Mouse (Mus musculus) adrenal gland, postnatal 4 days (tissue): Measurements from ENCODE around the gene Rnf38. TPM values are rescaled to one million over a fixed set of nuclear protein-coding genes. Genes with fewer than 3 reads are reported as not detected.

Source experiments
- DNase-seq, 2 experiments: peaks; one replicate each; pipeline ENCODE4 v3.0.0; 2021 to 2022; ENCODE audit warnings: low spot score in 2 of 2, mixed read lengths in 2 of 2
- long read RNA-seq, 2 experiments: library from polyadenylated mRNA; stranded (forward); transcript quantifications; one replicate each; pipeline ENCODE4 v2.0.0; 2021
- total RNA-seq, 2 experiments: library from RNA; stranded (reverse); gene quantifications; 2 replicates each; pipeline ENCODE4 v1.2.3; 2021

Rnf38 gene
- 10 to 100 TPM; 61.0 to 65.1 TPM for total RNA-seq
- long read RNA-seq, experiment 1, partial matches to known transcripts: 0 of 4 reads
- long read RNA-seq, experiment 1, other reads (novel, unspliced or antisense): 4 of 4 reads
- long read RNA-seq, experiment 2, partial matches to known transcripts: 4 of 13 reads
- long read RNA-seq, experiment 2, other reads (novel, unspliced or antisense): 9 of 13 reads

- DNase-seq: no peak
Observed at GRCm38 (mm10) chr4:44233713-44234003, at the start of gene Rnf38. Rnf38 (minus strand) TSS chr4:44233789.

DNA sequence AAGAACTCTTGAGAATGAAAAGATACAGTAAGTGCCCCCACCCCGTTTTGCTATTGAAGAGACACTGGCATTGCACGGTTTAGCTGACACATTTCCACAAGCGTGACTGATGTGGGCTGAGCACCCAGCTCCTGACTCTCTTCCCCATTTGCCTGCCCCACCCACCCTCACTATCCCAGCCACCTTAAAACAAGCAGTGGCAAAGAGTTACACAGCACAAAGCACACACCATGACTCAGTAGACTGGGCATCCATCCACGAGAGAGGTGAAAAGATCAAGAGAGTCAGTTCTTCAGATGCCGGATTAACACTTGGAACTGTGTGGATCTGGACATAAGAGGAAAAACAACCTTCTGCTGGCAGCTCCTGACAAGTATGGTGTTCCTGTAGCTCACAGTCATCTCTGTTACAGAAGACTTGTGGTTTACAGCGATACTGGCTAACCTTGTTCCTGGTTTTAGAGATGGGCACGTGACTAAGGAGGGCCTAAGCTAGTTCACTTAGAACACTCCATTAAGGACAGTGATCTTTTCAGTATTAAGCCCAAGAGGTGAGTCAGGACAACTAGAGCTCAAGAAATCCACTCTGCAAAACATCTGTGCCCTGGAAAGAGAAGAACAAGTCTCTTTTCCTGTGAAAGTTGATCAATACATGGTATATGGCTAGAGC is 48.1 kb upstream of the Rnf38 start:
- DNase-seq: no peak

DNA sequence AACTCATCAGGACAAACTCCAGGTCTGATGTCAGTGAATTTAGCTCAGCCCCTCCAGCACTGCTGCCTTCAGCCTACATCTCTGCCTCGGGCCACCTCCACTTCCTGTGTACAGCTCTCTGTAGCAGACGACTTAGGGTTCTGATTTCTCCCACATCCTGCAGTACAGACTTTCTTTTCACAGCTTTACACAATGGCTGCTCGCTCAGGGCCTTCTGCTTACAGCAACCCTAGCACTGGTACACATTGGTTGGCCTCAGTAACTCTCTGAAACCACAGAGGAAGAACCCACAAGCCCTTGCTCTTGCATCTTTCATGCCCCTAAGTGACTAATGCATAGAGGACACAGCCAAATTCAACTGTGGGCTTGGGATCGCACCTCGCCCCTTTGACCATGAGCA is 37.5 kb upstream of the Rnf38 start:
- DNase-seq: no peak

DNA sequence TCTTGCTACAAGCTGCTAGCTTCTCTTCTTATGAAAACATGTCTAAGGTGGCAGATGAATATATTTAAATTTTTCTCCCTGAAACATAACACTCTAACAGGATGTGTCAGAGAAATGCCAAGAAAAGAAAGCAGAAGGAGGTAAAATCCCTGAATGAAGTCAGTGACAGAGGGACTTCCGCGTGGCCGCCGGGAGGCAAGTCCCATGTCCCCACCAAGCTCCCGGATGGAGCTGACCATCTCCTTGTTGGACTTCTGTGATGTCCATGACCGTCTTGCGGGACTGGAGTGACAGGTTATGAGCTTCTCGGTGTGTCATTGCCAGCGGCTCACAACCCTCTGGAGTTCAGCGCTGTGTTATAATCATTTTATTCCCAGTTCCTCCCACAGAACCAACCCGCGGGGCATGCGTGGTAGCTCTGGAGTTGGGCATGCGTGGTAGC is 35.8 kb upstream of the Rnf38 start:
- DNase-seq: no peak

DNA sequence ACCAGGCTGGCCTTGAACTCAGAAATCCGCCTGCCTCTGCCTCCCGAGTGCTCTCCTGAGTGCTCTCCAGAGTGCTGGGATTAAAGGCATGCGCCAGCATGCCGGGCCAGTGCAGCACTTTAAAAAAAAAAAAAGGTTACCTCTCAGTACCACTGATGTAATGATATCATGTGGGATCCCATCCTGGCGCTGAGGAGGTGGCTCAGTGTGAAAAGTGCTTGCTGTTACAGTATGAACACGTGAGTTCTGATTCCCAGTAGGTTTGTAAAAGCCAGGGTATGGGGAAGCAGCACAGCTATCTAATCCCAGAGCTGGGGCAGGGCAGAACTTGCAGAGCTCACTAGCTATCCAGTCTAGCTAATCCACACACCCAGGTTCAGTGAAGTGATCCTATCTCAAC is 33.8 kb upstream of the Rnf38 start:
- no peak for DNase-seq

- no peak for DNase-seq
Observed at GRCm38 (mm10) chr4:44265500-44265899, 31.9 kb upstream of the Rnf38 start.

DNA sequence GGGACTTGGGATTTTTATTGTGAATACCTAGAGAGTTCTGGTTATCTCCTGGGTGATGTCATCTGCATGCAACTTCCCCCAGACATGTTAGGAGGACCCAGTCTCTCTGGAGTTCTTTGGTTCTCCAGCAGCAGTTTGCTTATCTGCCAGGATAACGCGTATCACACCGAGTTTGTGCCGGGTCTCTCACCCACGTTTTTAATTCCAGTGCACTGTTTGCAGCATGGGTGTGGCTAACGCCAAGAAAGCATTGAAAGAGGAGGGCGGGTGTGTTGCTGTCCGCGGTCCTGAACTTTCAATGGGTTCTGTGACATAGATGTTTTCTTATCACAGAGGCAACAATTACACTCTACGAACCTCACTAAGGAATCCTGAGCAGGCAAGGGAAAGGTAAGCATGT is 26.7 kb upstream of the Rnf38 start:
- peak; percentile 10 to 19 for DNase-seq

DNA sequence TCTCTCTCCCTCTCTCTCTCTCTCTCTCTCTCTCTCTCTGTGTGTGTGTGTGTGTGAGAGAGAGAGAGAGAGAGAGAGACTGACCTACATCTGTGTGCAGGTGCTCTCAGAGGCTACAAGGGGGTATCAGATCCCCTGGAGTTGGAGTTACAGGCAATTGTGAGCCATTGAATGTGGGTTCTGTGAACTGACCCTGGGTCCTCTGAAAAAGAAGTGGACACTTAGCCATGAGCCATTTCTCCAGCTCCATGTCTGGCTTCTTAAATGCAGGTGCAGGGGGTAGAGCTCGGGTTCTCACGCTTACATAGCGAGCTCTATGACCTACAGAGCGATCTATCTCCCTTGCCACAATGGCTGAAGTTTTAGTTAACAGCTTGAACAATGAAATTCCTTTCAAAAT is 25.5 kb upstream of the Rnf38 start:
- DNase-seq: no peak

DNA sequence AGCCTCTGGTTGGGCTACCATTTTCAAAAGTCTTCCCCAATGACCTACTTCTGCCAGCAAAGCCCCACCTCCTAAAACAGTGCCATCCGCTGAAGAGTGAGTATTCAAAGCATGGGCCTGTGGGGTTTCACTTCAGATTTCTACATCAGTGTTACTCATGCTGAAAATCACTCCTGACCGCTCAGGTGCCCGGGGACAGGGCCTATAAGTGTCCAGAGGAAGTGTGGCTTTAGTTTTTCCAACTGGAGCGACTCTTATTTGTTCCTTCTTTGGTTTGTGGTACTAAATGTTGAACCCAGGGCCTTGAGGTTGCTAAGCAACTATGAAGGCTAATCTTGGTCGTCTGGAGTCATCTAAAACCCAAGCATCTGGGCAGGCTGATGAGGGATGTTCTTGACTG is 21.0 kb upstream of the Rnf38 start:
- DNase-seq: no peak

- DNase-seq: no peak
Observed at GRCm38 (mm10) chr4:44253191-44253590, 19.6 kb upstream of the Rnf38 start.

DNA sequence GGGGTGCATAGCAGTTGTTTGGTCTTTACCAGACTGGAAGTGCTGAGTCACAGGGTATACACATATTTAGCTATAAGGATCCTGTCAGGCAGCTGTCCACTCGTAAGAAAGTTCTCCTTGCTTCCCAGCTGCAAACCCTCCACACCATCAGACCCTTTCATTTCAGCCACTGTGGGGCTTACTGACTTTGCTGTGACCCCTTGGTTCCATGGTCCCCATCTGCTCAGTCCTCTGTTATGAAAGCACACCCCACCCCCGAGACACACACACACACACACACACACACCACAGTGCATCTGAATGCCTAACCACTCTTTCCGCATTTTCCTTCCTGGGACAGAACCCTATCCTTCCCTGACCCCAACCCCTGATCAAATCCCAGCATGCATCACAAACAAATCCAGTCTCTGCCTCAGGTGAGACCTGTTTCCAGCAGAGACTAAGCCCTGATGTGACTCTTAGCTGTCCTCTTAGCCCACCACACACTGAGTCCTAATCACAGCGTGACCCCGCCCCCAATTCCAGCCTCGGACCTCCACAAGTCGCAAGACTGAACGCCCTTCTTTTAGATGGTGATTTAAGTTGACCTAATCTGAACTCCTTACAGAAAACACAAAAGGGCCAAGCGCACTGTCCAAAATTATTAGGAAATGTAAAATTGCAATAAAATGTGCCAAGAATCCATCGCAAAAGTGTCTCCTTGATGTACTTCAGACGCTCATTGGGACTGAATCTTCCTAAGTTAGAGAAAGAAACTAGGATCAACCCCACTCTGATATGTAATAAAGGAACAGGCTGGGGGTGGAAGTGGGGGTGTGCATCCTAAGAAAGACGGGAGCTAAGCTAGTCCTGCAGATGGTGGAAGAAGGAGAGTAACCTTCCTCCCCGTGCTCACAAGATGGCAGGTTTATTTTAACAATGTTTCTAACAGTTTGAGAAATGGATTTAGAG is 18.7 kb upstream of the Rnf38 start:
- no peak for DNase-seq

DNA sequence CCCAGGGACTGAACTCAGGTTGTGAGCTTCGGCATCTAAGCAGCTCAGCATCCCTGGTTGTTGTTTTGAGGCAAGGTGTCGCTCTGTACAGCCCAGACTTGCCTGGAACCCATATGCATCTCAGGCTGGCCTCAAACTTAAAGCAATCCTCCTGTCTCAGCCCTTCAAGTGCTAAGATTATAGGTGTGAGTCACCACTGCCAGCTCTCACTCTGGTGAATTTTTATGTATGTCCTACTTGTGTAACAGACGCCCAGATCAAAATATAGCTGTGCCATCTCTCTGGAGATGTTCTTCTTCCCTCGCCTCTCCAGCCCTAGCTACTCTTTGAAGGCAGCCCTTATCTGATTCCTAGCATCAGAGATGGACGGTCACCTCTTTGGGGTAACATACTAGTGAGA is 17.9 kb upstream of the Rnf38 start:
- DNase-seq: no peak

- DNase-seq: no peak
Observed at GRCm38 (mm10) chr4:44249705-44250104, 16.1 kb upstream of the Rnf38 start.

DNA sequence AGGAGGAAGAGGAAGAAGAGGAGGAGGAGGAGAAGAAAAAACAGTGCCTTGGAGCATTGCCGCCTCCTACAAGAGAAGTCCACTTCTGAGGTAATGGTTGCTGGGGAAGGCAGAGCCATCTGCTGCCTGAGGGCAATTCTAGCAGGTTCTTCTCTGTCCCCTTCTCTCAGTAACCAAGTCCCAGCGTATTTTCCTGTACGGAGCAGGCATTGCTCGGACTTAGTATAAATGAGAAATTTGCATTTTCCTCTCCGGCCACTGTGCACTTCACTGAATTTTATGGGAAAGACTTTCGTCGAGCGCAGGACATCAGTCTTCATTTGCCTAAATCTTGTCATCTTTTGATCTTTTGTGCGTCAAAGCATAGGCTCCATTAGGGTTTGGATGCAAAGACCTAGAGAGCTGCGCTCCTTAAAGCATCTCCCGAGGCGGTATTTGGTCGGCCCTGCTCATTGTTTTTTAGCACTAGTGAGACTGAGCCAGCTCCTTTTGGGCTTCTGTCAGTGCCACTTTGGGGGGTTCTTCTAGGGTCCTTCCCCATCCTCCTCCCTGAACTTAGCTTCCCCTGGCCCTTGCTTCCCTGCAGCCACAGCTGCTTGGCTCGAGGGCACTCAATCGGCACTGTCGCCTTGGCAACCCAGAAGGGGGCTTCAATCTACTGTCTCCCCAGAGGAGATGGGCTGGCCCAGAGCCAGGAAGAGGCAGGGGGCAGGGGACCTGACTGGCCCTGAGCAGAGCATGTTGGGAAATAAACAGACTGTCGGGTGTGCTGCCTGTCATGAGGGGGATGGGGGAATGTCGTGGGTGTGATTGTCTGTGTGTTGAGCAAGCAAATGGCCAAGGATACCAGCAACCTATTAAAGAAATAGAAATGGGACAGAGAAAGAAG is 13.7 kb upstream of the Rnf38 start:
- DNase-seq: peak in 1 of 2 experiments; percentile 7

- no peak for DNase-seq
Observed at GRCm38 (mm10) chr4:44246285-44246684, 12.7 kb upstream of the Rnf38 start.

DNA sequence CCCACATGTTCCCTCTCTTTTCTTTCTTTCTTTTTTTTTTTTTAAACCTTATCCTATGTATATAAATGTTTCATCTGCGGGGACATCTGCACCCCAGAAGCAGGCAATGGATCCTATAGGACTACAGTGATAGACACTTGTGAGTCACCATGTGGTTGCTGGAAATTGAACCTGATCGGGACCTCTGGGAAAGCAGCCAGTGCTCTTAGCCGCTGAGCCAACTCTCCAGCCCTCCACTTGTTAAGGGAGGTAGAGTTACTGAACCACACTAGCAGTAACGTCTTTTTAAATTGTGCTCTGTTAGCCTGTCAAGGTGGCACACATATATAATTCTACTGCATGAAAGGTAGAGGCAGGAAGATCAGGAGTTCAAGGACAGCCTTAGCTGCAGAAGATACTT is 8.0 kb upstream of the Rnf38 start:
- no peak for DNase-seq

GRCm38 (mm10) chr4:44235946-44236345 is 2.4 kb upstream of the Rnf38 start:
- no peak for DNase-seq

- peak; percentile 77 to 78 for DNase-seq
Observed at GRCm38 (mm10) chr4:44234004-44234866, 646 bp upstream of the Rnf38 start.

DNA sequence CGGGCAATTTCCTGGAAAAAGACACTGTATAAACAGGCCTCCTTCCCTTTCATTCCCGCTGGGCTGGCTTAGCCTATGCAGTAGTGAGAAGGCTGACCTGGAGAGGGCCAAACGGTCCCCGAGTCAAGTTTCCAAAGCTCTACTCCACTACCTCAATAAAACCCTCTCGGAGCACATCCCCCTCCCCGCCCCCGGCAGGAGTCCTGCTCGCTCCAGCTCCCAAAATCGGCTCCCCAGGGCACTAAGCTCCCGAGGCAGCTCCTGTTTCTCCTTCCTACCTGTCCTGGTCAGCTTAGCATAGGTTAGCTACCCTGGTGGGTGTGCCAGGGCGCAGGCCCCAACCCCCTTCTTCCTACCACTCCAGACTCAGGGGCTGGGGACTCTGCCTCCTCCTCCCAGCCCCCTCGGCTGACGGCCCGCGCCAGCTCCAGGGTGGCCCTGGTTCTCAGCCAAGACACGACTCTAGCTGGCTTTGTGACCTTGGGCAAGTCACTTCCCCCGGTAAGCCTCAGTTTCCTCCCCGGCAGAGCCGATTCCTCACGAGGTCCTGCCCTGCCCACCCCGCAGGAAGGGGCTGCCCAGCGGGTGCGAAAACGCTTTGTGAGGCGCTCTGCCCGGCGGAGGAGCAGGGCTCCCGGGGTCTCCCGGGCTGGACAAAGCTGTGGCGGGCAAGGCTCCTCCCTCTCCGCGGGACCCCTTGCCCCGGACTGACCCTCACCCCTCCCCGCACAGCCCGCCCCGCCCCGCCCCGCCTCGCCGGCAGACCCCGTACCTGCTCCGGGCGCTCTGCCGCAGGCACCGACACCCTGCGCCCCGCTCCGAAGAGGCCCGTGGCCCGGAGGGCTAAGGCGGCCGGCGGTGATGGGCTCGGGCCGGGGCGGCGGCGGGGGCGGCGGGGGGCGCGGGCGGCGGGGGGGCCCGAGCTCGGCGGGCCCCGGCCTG is 547 bp downstream of the Rnf38 start:
- DNase-seq: peak; percentile 9 to 30
